16 mouse cellular contexts compared by ENCODE assay signal in genomic region chr1:154238876-154239275, GRCm38 (mm10). TPM values are rescaled to one million over a fixed set of nuclear protein-coding genes. Genes with fewer than 3 reads are reported as not detected.
DNase-seq lines count a peak whose midpoint lies in the region; ATAC-seq and TF ChIP-seq lines count a peak whose summit lies in the region.
"Had no signal": no experiment of that assay in that cellular context is flagged by ENCODE, and none has a peak within 500 bp of the region (broad histone marks: within the 10 kb centered on the region; RNA-seq: fewer than 3 reads in every experiment).

No protein-coding gene starts in this region.

- DNase-seq in kidney, adult 2 months: no peak
- DNase-seq in 3T3-L1 (ENCODE audit: low read depth, low spot score): peak; percentile 27
- peak; percentile 28 for DNase-seq in 416B (ENCODE audit: low read depth)
- DNase-seq in brain, adult 2 months (ENCODE audit: low read depth, low spot score): peak; percentile 42
- DNase-seq in adrenal gland, postnatal 25 days: no peak
- DNase-seq in frontal cortex, postnatal 25 days (ENCODE audit: low spot score in 2 of 2): no peak
- no peak for DNase-seq in lung, postnatal 4 days
- DNase-seq: left cerebral cortex, postnatal 4 days; thymus, adult 2 months had no signal

- no peaks in the 10 kb centered on the region for H3K36me3 ChIP-seq in kidney, adult 2 months (ENCODE audit: control insufficient read depth, insufficient read depth, low read length)
- H3K36me3 ChIP-seq in kidney, embryonic 15.5 days: no peaks in the 10 kb centered on the region
- H3K36me3 ChIP-seq: G1E; heart, embryonic 13.5 days; hindbrain, embryonic 13.5 days; midbrain, embryonic 13.5 days; neural tube, embryonic 12.5 days had no signal

- TF ChIP-seq POLR2A in kidney, adult 2 months (IDR thresholded peaks at IDR 0.05; ENCODE audit: low read depth, low read length): no peak

- H3K9me3 ChIP-seq in kidney, embryonic 15.5 days (replicated peaks): no peaks in the 10 kb centered on the region
- H3K9me3 ChIP-seq: heart, embryonic 13.5 days; hindbrain, embryonic 13.5 days; midbrain, embryonic 13.5 days; neural tube, embryonic 12.5 days had no signal

- peak; percentile 33; the same call in 1 of the 2 replicates for TF ChIP-seq CTCF in kidney, adult 2 months (conservative IDR thresholded peaks at IDR 0.05; ENCODE audit: insufficient read depth, insufficient read length, low read depth, low read length)

- H3K4me1 ChIP-seq in kidney, adult 2 months (ENCODE audit: control insufficient read depth, insufficient read depth, low read length): no peaks in the 10 kb centered on the region; the same call in 1 of the 2 replicates
- H3K4me1 ChIP-seq in kidney, embryonic 15.5 days: no peaks in the 10 kb centered on the region
- H3K4me1 ChIP-seq: heart, embryonic 13.5 days; hindbrain, embryonic 13.5 days; midbrain, embryonic 13.5 days; neural tube, embryonic 12.5 days had no signal

- no peak overlapping the region for H3K27ac ChIP-seq in kidney, adult 2 months (ENCODE audit: insufficient read depth, low read depth, low read length)
- no peak overlapping the region for H3K27ac ChIP-seq in kidney, embryonic 15.5 days
- H3K27ac ChIP-seq: heart, embryonic 13.5 days; hindbrain, embryonic 13.5 days; midbrain, embryonic 13.5 days; neural tube, embryonic 12.5 days had no signal

- H3K27me3 ChIP-seq in kidney, adult 2 months (replicated peaks; ENCODE audit: control insufficient read depth, insufficient read depth, low read length): no peaks in the 10 kb centered on the region
- no peaks in the 10 kb centered on the region for H3K27me3 ChIP-seq in kidney, embryonic 15.5 days
- H3K27me3 ChIP-seq: heart, embryonic 13.5 days; hindbrain, embryonic 13.5 days; midbrain, embryonic 13.5 days; neural tube, embryonic 12.5 days had no signal

- ATAC-seq in kidney, embryonic 15.5 days (replicated peaks; ENCODE audit: low FRiP score): no peak
- ATAC-seq: midbrain, embryonic 13.5 days had no signal

- H3K4me3 ChIP-seq in kidney, adult 2 months (ENCODE audit: insufficient read depth, low read depth, low read length): no peak overlapping the region
- no peak overlapping the region for H3K4me3 ChIP-seq in kidney, embryonic 15.5 days (replicated peaks)
- H3K4me3 ChIP-seq: heart, embryonic 13.5 days; hindbrain, embryonic 13.5 days; midbrain, embryonic 13.5 days; neural tube, embryonic 12.5 days had no signal

- no peak overlapping the region for H3K4me2 ChIP-seq in kidney, embryonic 15.5 days
- H3K4me2 ChIP-seq: heart, embryonic 13.5 days; hindbrain, embryonic 13.5 days; midbrain, embryonic 13.5 days; neural tube, embryonic 12.5 days had no signal

- H3K9ac ChIP-seq in kidney, embryonic 15.5 days: no peak overlapping the region
- H3K9ac ChIP-seq: heart, embryonic 13.5 days; hindbrain, embryonic 13.5 days; midbrain, embryonic 13.5 days; neural tube, embryonic 12.5 days had no signal

RNA-seq across cellular contexts. Expression of gene Zfp648, which starts 37.9 kb away (rescaled TPM):
- polyA plus RNA-seq in kidney, adult 2 months (2012; rRNA removed): 0.84 and 1.3 TPM in 2 replicates
- 0.26 and 0.28 TPM in 2 replicates for polyA plus RNA-seq in kidney, embryonic 15.5 days (2015; fragmentation: Nextera tagmentation; extraction: Ambion mirVana)
- total RNA-seq in adrenal gland, postnatal 25 days (2021): 0.27 TPM in 1 of 2 replicates, not detected in the other
- total RNA-seq: gastrocnemius, adult 18-20 months had no signal
- polyA plus RNA-seq: G1E; midbrain, embryonic 13.5 days; thymus, adult 2 months had no signal

Comparison
In these comparisons a context has a peak if more than half of its experiments do, and no peak if none do; other contexts are left out.
1. DNase-seq: peak in 3T3-L1 (single experiment), 416B (single experiment) and brain, adult 2 months (single experiment); none in kidney, adult 2 months (single experiment), adrenal gland, postnatal 25 days (single experiment), frontal cortex, postnatal 25 days (0 of 2) and lung, postnatal 4 days (0 of 2).